Mouse (Mus musculus): ENCODE results near the gene Asic4.

Asic4 gene

DNA sequence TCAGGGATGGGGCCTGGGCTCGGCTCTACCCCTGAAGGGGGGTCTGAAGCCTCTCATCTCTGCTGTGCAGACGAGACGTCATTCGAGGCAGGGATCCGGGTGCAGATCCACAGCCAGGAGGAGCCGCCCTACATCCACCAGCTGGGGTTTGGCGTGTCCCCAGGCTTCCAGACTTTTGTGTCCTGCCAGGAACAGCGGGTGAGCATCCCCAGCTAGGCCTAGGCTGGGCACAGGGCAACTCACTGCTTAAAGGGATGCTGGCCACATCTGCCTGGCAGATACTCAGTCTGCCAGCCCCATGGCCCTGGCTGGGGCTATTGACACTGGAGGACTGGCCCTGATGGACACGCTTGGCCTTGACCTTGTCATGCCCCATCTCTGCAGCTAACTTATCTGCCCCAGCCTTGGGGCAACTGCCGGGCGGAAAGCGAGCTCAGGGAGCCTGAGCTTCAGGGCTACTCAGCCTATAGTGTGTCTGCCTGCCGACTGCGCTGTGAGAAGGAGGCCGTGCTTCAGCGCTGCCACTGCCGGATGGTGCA lies 19.1 kb downstream of the Asic4 start:
- DNase-seq, result peak; percentile 88

DNA sequence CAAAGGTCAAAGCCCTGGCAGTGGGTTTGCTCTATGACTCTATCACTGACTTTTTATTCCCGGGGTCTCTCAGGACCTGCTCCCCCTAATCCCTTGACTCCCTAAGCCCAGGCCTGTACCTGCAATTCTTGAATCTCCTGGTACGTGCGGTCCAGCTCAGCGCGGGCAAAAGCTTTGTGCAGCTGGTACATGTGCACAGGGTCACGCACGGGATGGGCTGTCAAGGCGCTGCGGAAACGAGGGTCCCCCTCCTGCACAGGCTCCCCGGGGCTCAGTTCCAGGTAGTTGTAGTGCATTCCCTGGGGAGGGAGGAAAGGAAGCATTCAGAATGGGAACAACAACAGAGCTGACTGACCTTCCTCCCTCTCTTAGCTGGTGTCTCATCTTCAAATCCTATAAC lies 26.2 kb downstream of the Asic4 start:
- no peak for DNase-seq

DNA sequence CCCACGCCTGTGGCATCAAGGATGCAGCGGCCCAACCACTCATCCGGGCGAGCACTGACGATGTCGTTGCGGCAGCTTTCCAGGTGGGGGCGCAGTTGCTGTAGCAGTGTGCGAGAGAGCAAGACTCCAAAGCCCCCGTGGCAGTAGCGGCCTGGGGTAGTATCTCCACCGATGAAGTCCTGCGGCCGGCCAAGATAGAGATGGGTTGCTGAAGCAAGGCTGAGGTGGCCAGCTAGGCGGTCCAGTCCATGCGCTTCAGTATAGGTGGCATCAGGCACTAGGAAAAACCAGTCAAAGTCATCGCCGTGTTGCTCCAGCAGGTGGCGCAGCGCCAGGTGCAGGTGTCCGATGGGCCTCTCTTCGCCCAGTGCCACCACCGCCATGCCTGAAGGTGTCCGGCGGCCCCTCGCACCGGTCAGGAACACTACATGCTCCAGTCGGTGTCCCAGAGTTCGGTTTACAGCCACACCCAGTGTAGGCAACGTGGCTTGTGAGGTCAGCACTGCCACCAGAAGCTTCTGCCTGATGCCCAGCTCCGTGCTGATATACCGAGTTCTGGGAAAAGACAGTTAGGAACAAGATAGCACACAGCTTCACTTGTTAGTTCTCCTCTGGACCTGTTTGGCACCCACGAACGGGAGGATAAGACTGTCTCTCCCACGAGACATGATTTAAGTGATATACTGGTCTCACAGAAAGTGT lies 27.2 kb downstream of the Asic4 start:
- peak; percentile 96 for DNase-seq

DNA sequence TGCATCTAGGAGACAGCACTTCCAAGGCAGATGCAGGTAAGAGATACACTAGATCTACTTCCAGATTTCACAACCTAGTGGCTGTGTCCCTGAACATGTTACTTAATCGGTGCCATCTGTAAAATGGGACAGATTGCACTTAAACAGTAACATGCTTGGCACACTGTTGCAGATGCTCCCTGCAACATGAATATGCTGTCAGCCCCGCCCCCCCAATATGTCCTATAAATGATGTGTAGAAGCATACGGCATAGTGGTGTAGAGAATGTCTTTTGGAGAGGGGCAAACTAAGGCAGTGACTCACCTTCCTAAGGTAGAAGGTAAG lies 27.7 kb downstream of the Asic4 start:
- no peak for DNase-seq

DNA sequence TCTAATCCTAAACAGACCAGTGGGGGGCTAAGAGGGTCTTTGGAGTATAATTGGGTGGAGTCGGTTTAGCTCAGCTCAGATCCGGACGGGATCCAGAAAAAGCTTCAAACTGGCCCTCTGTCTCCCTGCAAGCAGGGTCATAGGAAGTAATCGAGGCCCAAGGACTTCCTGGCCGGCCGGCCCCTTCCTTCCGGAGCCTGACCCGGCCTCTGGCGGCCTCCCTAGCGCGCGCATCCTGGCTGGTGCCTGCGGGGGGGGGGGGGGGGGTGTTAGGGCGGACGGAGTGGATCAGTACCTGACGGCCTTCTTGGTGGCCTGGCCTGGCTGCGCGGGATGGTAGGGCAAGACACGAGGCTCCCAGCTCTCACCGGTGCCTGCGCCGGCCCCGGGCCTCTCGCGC lies 28.3 kb downstream of the Asic4 start:
- DNase-seq, result peak; percentile 98

DNA sequence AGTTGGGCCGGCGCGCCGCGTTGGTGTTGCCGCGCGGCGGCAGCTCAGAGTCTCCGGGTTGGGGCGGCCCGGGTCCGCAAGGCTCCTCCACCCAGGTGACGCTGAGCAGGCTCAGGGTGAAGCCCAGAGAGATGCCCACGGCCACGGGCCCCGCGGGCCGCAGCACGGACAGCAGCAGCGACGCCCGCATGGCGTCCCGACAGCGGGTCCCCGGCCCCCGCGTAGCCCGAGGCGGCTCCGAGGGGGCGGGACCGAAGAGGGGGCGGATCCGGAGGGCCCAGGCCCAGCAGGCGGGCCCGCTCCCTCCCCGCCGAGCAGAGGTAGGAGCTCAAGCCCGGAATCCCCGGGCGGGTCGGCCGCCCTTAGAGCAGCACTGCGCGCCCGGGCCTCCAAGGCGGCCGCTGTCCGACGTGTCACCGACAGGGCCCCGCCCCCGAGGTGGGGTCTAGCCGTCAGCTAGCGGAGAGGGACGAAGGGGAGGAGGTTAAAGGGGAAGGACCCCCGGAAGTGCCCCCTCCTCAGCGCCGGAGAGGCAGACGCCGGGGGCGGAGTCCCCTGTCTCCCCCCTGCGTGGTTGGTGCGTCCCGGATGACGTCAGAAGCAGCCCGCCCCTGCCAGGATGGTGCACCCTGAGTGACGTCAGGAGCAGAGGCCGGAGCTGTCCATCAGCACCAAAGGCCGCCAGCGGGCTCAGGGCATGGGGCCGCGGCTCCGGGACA lies 28.8 kb downstream of the Asic4 start, which contains the start of the genes Chpf and Tmem198:
TSS of gene Chpf (minus strand) at position 392 of the 719 bp plus-strand sequence.
TSS of gene Tmem198 (plus strand) at position 617 of the 719 bp plus-strand sequence.
- peak; percentile 99 for DNase-seq

DNA sequence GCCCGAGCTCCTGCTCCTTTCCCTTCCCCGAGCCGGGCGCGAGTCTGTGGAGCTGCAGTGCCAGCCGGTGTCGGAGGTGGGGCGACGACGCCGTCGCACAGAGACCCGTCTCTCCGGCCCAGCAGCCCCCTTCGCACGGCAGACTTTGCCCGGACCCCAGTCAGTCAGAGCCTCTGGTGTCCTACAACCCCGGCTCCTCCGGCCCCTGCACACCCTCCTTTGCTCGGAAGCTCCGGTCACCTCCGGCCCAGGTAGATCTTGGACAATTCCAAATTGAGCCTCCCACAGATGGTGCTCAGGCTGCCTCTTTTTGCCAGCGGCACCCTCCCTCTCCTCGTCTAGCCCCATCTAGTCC lies 29.4 kb downstream of the Asic4 start:
- no peak for DNase-seq

DNA sequence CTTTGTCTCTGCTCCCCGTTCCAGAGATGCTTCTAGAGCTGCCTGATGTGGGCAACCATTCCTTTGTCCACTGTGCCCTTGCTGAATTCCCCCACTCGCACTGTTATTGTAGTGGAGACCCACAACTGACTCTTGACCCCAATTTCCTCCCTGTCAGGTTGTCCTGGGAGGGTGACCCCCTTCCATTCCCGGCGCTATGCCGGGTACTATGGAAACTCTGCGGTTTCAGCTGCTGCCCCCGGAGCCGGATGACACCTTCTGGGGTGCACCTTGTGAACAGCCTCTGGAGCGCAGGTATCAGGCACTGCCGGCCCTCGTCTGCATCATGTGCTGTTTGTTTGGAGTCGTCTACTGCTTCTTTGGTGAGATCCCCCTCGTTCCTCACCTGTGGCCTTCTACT lies 29.8 kb downstream of the Asic4 start:
- DNase-seq, result peak; percentile 92

DNA sequence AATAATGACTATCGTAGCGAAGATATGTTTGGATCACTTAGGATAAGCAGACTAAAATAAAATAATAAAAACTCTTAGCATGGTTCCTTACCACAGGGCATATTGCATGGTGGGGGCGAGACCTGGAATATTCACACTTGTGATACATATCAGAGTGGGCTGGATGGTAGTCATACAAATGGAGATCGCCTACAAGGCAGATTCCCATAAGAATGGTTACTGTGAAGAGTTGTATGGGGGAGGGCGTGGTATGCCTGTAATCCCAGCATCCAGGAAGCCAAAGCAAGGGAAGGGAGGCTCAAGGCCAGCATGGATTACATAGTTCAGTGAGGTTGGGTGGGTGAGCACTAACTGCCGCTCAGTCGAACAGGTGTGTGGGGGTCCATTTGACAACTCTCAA lies 30.5 kb downstream of the Asic4 start:
- no peak for DNase-seq

DNA sequence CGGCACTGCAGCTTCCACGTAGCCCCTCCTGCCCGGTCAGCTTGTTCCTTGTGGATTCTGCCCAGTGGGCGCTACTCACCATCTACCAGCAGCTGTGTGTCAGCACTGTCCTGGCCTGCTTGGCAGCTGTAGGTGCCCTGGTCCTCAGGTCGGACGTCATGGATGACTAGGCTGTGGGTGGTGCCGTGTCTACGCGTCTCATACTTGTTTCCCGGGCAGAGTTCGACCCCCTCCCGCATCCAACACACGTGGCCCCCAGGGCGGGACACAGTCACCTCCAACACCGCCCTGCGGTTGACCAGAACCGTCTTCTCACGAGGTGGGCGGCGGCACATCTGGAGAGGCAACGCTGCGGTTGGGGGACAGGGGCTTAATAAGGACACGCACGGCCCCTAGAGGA lies 36.3 kb downstream of the Asic4 start:
- DNase-seq, result no peak

DNA sequence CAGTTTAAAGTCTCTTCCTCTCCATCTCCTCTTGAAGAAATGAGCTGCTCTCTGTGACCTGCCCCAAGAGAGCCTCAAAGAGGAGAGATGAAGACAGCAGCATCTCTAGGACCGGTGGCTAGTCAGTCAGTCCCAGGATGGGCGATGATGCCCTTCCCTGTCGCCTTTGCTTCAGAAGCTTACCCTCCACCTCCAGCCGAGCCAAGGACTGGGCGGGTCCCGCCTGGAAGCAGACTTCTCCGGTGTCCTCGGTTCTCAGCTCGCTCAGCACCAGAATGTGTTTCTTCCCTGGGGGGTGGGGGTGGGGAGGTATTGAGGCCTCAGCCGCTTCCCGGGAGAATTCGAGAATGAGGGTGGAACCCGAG lies 36.8 kb downstream of the Asic4 start:
- DNase-seq, result no peak

DNA sequence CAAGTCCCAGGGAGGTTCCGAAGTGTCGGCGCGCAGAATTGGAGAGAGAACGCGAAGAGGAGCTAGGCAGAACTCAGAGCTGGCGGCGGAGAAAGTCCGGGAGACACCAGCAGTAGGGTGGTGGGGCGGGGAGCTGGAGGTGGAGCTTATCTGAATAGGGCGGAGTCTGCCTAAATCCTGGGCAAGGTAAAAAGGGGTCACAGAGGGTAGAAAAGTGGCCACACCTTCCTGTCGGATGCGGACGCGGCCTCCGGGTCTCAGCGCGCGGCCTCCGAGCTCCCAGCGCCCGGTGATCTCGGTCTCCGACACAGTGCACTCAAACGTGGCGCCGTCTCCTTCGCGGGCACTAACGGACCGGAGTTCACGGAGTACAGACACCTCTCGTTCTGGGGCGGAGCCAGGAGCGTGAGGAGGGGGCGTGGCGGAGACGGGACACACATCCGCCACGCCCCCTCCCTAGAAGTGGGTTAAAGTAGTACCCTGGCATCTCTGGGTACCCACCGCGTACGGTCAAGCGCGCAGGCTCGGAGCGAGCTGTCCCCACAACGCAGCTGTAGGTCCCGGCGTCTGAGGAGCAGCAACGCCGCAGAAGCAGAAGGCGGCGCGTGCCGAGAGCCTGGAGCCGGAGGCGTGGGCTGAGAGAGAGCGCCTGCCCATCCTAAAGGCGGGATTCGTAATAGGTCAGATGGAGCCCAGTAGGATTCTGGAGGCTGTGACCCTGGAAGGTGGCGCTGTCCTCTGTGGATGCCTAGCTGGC lies 37.3 kb downstream of the Asic4 start:
- DNase-seq, result peak; percentile 93

DNA sequence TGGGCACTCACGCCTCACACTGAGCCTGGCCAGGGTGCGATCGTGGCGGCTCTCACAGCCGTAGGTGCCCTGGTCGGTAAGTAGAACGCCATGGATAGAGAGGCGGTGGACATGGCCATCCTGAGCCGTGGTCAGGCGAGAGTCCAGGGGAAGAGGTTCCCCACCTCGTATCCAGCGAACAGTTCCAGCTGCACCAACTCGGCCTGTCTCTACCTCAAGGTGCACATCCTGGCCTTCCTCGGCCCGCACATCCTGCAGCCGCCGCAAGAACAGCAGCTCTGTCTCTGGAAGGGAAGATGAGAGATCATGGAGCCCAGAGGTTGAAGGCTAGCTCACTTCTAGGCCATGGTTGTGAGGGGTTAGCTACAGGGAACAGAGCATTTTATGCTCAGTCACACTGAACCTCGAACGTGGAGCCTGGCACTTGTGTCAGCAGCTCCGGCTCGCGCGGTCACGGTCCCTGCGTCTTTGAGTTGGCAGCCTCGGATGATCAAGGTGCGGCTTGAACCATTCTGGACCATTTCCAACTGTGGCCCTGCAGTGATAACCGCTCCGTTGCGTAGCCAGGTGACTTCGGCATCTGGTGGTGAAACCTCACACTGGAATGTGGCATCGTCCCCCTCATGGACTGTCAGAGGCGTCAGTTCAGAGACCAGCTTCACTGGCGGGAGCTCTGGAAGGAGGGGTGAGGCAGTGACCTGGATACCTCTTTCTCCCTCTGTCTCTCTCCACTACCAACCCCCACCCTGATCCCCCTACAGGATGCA lies 40.7 kb downstream of the Asic4 start:
- peak; percentile 89 for DNase-seq

DNA sequence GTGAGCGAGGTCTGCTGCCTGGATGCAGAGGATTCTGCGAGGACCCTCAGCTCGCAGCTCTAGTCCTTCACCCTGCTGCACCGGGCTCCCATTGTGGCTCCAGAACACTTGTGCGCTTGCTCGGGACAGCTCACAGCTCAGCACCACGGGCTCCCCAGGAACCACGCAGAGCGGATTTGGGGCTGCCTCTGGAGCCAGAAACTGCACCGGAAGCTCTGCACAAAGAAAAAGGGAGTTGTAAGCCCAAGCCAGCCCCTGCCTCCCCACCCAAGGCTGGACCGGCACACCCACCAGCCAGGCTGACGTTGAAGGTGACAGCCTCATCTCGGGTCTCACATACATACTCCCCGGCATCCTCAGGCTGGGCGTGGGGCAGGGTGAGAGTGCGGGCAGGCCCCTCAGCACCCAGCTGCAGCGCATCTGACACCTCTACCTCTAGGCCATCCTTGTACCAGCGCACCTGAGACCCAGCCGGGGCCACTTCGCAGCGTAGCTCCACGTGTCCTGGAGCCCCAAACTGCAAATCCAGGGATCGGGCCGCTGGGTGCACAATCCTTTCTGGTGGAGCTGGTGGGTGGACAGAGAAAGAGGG lies 42.4 kb downstream of the Asic4 start:
- DNase-seq, result peak; percentile 86

DNA sequence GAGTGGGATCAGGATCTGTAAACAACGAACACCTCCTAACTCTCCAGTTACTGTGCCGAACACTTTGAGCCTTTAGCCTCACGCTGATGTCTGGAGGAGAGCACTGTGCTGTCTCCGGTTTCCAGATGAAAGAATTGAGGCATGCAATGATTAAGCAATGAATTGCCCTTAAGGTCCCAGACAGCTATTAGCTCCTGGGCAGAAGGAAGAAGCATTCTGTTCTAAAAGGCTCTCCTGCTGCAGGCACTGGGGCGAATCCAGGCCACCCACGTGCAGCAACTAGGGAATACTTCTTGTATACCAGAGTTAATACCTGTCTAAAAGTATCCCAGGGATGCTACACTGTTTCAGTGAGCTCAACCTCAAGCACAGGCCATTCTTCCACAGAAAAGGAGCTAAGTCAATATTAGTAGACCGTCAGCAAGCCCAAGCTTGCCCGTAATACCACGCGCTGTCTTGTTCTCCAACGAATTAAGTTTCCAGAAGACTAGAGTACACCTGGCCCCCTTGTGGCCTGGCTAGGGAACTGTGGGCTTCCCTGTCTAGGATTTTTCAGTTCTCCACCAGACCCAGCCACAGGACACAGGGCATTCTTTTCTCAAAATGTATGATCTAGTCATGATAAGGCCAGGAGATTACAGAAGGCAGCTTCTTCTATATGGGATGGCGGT lies 44.8 kb downstream of the Asic4 start:
- DNase-seq, result no peak

DNA sequence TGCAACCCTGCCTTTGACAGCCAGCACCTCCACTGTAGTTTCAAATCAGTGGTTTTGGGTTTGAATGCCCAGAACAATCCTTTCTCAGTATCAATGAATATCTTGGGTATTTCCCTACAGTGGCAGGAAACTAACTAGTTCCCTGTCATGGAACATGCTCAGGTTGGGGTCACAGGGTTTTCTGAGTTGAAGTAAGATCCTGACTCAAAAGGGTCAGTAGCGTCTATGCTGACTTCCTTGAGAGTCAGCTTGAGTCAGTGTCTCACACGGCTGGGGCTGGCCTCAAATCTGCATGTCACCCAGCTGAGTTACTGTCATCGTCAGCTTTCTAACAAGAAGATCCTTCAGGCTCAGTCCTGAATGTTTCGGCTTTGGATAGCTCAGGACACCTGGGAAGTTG lies 48.7 kb downstream of the Asic4 start:
- DNase-seq, result no peak

DNA sequence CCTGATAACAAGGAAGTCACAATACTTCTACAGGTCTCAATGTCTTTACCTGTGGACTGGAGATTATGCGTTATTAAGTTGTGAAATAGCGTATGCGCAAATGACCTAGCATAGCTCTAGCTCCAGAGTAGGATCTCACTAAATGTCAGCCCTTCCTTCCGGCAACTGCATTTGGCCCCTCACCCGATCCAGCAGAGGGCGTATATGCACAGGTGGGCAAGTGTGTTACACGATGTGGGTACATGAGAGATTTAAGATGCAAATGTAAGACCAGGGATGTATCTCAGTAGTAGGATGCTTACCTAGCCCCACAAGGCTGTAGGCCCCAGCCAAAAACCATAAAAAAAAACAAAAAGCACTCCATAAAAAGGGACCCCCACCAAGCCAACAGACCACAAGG lies 49.2 kb downstream of the Asic4 start:
- DNase-seq, result peak; percentile 44

DNA sequence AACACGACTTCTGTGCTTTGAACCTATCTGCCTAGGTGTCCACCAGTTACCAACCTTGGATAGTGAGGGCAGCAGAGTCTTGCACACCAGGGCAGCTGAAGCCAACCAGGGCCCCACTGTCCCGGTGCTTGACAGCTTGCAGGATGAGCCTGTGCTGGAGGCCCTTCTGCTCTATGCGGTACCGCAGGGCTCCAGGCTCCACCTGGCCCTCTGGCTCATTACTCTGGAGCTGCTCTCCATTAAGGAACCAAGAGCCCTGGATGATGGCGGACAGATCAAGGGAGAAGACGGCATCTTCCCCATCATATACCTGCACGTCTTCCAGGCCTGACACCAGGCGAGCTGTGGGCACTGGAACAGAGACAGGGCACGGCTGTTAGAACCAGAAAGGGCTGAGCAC lies 51.7 kb downstream of the Asic4 start:
- peak; percentile 70 for DNase-seq

DNA sequence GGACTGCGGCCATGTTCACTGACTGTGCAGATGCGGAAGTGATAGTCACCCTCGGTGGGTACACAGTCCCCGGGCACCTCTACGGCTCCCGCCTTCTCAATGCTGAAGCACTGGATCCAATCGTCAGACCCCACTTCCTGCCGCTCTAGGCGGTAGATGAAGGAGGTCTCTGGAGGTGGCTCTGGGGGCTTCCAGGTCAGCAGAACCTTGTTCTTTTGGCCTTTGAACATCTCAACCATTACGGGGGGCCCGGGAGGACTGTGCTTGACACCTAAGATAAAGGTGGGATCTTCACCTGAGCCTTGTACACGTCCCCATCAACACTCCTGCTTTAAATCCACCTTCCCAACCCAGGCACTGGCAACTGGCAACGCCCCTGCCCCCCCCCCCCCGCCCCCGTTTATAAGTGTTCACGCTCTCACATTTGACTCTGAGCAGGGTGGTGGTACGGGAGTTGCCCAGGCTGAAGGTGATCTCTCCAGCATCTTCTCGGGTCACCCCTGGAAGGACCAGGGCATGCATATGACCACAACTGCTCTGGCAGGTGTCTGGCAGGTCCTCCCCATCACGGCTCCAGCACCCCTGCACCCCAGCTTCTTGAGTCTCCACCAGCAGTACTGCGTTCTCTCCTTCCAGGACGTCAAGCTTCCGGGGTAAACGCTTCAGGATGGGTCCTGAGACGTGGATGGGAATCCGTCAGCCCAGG lies 52.9 kb downstream of the Asic4 start:
- peak; percentile 91 for DNase-seq

DNA sequence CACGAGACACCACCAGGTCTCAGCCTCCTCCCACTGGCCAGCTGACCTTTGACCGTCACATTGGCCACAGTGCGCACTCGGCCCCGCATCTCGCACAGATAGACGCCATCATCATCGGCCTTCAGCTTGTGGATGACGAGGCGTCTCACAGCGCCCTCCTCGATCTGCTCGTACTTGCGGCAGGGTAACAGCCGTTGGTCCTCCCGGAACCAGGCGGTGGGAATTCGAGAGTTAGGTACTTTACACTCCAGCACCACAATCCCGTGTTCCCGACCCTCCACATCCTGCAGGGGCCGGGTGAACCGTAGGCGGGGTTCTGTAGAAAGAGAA lies 53.4 kb downstream of the Asic4 start:
- DNase-seq, result peak; percentile 88

DNA sequence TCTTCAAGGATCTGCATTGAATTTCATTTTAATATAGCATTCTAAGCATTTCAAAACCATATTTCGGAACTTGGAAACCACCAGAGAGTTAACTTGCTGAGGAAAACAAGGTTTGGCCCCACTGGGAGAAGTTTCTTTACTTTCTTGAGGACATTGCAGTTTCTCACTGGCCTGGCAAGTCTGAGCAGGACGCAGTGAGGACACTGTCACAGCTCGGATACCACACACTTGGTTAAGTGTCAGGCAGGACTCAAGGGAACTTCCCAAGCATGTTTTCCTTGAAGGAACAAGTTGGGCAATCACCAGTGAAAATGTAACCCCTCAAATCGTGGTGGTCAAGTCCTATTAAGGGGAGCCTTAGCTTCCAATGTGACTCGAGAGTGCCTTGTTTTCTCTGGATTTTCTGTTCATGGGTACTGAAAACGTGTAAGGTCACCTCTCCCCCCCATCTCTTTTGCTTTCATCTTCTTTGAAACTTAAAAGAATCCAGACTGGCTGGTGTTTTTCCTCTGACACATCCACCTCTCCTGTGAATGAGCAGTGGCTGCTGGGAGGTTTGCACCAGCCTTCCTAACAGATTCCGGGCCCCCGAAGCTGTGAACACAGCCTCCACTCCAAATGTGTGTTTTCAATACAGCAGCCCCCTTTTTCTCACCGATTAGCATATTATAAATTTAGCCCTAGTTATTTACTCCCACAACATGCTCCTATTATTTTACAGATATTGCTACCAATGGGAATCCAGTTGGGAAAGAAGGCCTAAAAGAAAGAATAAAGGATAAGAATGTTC lies 54.2 kb downstream of the Asic4 start:
- DNase-seq, result no peak

Data from heart, adult 11 months (tissue).